Mouse (Mus musculus): ENCODE measurements around the gene Mab21l2.
A peak's percentile ranks its signal among the peaks of the same experiment; 100 is the strongest.

The Mab21l2 gene

DNA sequence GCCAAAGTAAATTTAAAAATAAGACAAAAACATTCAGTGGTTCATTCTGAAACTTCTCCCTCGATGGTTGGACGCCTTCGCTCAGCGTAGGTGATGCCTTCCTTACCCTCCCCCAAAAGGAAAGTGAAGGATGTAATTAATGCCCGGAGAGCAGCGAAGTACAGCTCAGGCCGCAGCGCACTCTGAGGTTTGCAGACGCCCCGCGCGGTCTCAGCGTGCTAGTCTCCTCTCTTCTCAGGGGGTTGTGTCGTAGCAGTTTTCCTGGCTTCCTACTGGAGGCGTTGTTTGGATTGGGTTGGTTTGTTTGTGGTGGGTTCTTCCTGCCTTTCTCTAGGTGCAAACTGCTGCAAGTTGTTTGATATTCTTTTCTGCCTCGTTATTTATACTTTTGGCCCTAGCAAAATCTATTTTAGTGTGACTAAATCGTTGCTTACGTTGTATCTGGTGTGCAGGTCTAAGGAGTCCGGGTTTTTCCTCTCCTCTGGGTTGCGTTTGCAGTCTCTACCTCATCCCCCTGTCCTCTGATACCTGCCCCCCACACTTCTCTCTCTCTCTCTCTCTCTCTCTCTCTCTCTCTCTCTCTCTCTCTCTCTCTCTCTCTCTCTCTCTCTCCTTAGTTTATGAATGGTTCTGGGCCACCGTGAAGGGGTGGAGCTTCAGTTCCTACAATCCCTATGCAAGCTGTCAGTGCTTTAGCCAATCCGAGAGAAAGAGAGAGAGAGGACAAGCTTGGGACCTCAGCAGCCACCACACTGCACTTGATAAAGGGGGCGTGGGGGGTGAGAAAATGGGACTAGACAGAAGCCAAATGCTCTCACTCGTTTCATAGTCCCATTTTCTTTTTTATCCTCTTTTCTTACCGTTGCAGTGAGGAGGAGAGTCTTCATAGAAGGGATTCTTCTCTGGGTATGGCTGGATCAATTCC lies at the start of gene Mab21l2:
Gene Mab21l2, minus strand, starts transcription at position 539 of the 925 bp plus-strand sequence.
- DNase-seq, result peak; percentile 37

DNA sequence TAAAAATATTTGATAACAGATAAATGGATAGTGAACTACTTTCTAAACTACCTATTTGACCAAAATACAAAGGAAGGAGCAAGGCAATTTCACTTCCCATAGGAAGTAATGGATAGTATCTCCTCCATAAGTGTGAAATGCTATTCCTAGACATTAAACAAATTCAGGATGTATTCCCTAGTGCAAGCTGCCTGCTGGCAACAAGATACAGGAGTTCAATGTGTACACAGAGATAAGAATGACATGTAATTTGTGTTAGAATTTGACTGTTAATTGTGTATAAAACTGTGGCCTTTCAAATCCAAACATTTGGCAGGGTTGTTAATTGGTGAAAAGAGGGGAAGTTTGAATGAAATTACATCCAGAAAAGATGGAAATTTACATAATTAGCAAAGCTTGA lies 26.9 kb upstream of the Mab21l2 start:
- DNase-seq, result no peak

DNA sequence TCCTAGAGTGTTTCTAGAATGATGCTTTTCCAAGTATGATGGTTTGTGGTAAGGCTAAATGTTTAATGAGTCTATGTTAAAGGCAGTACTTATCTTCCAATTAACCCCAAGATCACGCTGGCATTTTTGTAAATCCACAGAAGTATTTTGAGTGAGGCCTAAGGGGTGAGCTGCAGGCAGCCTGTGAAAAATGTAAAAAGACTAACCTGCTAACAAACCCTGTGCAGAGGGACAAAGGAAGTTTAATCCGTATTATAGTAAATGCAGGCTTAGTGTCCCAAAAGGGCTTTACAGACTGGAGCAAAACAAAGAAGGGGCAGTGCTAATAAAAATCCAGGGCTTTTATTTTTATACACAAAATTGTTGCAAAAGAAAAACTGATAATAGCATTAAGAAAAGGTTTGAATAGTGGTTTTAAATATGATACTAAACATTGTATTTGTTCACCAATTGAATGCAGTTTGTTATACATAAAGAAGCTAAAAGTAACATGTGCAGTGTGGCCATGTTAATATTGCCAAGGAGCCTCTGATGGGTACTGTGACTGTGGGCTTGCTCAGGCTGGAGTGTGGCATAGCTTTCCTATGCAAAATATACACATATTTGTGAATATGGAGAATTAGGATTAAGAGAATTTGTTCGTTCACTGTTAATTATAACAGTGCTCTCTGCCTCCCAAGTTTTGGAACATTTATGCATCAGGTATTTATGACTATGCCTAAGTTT lies 24.3 kb upstream of the Mab21l2 start:
- no peak for DNase-seq

DNA sequence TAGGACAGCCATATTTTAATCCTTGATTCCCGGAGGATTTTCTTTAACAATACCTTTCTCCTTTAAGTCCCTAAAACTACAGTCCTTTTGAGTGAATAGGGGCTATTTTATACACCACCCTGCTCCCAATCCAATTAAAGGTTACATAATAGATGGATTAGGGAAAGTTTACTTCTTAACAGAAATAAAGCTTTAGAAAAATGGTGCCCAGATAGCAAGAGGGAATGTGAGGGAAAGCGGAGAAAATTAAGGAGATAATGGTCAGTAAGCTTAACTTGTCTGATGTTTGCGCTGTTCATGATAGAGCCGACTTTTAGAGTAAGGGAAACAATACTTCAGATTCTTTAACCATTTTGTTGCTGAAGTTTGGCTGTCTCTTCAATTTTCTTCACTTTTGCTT lies 23.1 kb upstream of the Mab21l2 start:
- DNase-seq, result no peak

DNA sequence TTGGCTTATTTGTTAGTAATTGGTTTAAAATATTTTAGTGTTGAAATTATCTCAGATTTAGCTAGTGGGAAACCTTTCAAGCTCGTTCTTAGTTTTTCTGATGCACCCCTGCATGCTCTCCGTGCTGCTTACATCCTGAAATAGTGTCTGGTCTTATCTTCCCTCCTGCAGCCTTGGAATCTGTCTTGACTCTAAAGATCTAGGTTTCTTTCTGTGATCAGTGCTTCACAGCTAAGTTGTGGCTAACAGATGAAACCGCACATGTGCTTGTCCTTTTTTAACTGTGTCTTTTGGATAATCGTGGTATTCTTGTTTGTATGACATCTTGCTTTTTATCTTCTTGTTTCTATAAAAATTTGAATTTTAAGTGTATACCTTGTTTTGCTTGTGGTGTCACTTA lies 18.9 kb upstream of the Mab21l2 start:
- DNase-seq, result no peak

DNA sequence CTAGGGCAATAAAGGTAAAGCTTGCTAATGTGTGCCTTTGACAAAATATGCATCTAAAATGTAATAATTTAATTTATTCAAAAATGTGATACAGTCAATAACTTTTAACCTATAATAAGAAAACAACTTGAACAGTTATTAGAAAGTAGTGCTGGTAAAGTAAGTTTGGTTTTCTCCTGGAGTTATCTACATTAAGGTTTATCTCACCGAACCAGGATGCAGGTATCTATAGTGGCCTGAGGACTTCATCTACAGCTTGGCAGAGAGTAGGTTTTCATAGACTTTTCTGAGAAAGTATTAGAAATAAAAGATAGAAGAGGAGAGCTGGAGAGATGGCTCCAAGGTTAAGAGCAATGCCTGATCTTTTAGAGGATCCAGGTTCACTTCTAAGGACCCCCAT lies 13.0 kb upstream of the Mab21l2 start:
- no peak for DNase-seq

DNA sequence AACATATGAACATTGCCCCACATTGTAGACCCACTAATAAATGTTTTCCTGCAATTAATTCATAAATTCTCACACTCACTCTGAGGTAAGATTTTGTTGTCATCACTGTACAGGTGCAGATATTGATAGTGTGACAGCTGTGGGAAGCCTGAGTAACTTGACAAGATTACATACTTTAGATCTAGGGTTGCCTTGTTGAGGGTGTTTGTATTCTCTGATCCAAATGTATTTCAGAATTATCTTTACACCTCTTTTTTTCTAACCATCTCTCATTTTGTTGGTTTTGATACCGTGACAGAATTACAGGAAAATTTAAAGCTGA lies 12.6 kb upstream of the Mab21l2 start:
- DNase-seq, result no peak

DNA sequence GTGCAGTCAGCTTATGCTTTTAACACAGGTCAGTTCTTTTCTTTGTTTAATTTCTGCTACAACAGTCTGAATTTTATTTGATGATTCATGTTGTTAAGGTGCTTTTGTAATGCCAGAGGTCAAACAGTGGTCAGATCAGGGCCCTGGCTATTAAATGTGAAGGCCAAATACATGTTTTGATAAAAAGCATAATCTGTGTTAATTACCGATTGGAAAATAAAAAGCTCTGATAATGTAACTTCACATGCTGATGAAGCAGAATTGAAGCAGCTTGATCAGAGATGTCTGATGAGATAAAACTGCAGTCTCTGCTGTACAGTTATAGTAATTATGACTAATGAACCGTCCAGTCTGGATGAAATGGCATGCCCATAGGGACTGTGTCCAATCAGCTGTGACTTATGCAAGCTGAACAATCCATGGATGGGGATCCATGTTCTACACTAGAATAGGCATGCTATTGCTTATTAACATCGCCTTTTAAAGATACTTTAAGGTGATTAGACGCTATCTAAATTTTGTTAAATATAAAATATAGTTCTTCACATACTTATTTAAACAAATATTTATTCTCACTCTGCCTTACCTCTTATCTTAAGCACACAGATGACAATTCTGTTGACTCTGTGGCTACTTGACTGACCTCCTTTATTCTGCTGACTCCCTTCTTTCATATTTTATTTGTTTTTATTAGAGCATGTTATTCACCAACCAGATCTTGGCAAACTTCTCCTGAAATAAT lies 12.0 kb upstream of the Mab21l2 start:
- DNase-seq, result no peak

DNA sequence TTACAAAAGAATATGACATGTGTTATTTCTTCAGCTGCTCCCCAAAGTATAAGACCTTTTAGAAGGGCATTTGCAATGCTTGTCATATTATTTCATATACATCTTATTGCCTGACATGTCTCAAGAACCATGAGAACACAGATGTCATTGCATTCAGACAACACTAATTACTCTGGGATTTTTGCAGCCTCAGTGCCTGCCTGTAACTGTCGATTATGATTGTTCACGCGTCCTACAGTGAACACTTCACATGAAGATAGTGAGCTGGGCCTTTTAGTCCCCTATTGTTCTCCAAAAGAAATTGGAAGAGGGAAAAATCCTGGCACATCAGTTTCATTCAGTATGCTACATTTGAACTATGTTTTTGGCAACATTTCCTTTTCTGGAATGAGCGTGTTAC lies 11.2 kb upstream of the Mab21l2 start:
- no peak for DNase-seq

DNA sequence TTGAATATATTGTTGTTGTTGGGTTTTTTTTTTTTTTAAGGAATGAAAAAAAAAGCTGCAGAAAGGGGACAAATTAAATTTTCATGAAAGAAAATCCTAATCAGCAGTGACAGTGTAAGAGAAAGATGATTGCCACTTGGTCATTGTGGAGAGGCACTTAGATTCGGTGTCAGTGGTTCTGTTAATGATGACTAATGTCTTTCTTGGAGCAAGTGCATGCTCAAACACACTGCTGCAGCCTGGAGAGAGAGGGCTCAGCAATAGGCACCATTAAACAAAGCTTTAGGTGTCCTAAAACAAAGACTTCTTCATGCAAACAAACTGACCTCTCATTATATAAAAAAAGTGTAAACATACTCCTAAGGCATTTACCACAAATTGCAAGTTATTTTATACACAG lies 10.5 kb upstream of the Mab21l2 start:
- no peak for DNase-seq

DNA sequence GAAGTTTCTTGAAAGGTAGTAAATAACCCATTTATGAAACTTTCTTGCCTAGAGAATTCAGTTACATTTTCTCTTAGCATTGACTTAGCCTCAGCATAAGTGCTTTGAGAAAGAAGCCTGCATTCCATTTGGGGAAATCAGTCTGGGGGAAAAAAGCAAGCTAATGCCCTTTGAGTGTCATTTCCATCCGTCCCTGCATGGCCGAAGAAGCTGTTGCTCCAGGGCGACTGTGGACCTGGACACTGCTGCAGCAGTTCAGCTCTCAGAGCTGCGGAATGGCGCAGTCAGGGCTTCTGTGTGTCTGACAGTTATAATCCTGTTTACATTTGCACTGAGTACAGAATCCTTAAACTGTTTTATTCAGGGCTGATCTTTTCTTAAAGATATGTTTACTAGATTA lies 3.7 kb upstream of the Mab21l2 start:
- DNase-seq, result no peak

DNA sequence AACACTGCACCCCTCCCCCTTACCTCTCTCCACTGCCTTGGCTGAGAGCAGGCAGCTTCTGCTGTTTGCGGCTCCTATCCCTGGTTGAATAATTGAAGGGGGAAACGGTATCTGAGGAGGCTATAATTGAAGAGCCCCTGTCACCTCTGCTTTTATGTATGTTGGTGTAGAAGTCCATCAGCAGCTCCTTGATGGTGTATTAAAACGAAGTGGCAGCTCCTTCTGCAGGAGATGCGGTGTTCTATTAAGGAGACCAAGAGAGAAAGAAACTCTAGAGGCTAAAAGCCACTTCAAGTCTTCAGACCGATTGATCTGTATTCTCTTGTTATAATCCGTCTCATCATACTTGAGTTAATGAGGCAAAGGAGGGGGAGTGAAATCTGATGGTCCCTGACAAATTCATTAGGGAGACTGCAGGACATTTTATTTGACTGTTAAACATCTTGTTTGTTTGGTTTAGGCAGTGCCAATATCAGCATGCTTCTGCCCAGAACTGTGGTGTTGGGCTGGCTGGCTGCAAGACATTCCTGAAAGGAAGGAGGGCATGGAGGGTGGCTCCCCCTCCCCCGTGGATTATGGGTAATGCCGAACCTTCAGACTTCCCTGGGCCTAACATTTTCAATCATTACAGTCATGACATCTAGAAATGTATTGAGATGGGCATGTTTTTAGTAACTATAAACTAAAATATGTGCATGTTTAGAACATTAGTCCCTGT lies 2.7 kb upstream of the Mab21l2 start:
- no peak for DNase-seq

DNA sequence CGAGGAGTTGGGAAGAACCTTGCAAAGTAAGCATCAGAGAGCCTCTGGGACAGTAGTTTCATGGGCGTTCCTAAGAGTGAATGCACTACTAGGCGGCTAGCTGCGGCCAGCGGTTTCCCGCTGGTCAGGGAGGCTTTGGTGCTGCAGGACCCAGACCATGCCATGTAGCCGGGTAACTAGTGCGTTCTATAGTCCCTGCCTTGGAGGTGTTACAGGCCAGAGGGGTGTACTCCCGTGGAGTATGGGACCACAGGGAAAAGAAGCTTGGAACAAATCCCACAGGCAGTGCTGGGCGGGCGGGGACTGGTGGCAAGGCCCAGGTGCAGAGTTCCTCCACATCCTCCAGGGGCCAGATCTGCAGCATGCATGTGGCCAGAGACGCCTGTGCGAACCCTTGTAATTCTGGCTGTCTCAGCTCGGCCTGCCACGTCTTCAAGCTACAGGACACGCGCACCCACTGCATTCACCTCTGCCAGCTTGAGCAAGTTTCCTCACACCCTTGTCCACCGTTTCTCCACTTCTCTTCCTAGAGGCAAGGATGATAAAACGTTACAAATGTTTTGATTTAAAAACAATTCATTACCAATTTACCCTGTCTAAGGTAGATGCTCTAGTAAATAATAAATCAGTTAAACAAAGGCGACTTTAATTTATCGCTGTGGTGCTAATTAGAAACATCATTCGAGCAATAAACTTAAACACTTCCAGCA lies 2.0 kb upstream of the Mab21l2 start:
- no peak for DNase-seq

DNA sequence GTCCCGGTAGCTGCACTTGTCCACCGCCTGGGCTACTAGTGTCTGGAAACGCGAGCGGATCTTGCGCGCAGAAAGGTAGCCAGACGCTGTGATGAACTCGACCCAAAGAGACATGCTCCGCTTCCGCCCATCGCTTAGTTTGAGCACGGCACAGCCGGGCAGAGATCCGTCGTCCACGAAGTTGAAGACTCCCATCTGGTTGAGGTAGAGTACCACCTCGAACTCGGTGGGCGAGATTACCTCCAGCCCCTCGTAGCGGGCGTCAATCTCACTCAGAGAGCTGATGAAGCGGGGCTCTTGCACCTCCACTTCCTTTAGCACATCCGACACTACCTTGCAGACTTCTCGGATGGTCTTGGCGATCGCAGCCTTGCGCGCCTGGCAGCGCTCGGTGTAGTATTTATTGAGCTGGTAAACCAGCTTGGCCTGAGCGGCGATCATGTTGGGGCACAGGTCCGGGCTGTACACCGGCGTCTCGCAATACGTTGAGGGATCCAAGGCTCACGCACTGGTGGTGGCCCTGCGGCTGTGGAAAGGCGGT lies 1.1 kb downstream of the Mab21l2 start:
- DNase-seq, result no peak

DNA sequence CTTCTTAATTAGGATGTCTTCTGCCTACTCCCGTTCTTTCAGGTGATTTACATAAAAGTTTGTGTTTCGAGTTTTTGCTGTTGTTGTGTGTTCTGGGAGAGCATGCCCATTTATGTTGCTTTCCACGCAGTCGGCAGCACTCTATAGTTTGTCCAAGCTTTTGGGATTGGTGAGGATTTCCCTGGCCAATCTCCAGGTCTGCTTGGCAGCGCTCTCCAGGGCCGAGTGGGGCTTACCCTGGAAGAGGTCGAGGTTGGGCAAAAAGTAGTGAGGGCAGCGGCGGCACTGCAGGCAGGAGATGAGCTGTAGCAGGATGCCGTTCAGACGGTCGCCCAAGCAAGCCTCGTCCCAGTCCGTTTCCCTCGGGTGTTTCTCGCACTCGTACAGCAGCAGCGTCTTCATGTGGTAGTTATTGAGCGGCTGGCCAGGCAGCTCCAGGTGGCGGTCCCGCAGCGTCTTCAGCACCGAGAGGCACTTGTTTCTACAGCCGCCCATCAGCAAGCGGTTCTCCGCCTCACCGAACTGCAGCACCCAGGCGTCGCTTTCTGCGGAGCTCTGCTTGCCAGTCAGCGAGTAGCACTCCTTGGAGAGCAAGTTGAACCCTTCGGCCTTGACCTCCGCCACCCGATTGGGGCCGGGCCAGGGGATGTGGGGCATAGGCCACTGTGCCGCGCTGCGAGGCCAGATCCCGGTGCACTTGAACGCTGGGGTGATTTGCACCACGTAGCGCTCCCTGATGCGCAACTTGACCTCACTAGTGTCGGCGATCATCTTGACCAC lies 1.8 kb downstream of the Mab21l2 start:
- peak; percentile 64 for DNase-seq

DNA sequence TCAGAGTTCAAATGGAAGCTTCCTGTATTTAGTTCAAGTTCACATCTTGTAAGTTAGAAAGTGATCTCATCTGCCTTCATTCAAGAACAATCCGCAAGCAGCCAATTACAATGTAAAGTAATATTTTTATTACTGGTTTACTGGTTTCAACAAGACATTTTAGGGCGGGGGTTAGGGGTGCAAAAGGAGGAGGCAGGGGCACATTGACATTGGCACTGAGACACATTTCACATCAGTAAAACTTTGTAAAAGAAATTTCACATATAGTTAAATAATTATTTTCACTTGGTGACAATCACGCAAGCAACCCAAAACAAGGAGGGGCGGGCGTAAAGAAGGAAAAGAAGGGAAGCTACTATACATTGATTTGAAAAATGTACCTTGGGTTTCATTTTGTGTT lies 2.5 kb downstream of the Mab21l2 start:
- no peak for DNase-seq

DNA sequence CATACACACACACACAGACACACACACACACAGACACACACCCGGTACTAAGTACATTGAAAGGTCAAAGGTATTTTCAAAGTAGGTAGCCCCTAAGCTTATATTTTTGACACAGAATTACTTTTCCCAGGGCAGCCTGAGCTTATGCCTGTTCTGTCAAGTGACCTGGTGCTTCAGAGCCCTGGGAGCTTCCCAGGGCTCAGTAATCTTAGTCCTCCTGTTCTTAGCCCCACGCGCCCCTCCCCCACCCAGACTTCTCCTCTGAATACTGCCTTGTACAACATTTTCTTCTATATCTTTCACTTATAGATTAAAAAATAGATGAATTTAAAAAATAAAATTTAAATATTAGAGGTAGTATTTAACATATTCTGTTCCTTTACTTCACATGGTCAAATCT lies 3.6 kb downstream of the Mab21l2 start:
- no peak for DNase-seq

DNA sequence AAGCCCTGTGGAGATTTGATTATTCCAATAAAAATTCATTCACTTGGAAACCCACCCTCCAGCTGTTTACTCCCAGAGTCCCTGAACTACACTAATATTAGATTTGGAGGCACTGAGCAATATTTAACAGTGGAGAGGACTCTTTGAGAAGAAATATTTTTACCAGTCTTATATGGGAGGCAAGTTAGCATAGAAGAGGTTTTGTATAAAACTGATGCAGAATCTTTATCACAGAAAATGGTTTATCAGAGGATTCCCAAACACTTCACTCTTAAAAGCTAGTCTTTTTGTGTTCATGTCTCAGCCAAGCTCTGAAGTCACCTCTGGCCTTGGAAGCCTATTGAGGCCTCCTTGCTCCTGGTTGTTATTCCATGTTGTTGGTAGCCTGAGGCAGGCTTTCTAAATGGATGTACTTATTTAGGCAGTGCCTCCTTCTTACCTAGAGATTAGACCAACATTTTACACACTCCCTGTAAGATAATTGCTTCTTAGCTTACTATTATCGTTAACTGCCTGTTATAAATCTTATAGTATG lies 6.5 kb downstream of the Mab21l2 start:
- DNase-seq, result no peak

DNA sequence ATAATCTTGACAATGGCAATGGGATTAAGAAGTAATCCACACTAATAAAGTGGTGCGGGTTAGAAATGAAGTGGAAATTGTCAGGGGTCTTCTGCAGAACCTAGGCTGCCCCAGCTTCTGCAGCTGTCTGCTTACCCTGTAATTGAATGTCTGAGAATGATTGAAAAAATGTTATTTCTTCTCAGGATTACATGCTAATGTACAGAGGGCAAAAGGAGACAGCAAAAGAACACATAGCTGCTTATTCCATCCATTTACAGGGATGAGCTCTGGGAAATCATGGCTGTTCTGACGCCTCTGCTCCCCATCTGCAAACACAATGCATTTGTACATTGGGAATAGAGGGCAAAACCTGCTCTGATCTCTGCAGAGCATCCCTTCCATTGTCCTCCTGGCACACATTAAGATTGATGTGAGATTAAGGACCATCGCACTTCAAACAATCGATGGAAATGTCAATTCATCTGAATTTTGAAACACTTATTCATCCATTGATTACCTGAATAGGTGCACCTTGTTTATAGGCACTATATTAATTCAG lies 7.3 kb downstream of the Mab21l2 start:
- no peak for DNase-seq

DNA sequence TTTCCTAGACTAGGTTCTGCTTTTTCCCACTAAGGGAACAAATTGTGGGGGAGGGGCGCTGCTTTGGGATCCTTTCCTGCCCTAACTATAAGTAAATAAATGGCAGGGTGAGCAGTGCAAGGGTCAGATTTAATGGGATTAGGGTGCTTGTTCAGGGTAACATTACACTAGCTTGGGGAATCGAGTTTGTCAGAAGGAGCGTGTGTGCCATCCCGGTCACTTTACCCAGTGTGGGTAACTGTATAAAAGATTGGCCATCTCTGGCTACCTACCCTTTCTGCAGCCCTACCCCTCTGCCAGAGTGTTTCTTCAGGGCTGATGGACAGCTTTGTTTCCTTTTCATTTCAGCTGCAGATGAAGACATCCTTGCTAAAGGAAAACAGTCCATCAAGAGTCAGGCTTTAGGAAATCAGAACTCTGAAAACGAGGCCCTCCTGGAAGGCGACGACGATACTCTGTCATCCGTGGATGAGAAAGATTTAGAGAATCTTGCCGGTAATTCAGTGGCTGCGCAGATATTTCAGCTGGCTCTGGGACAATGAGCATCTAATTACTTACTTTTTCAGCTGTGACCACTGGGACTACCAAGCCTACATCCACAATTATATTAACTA lies 8.8 kb downstream of the Mab21l2 start:
- DNase-seq, result no peak
